Mouse (Mus musculus) G1E (cell line): ENCODE results near the gene Iglon5.

ENCODE experiments used
- CTCF ChIP-seq: IDR thresholded peaks from 2 replicates; pipeline ENCODE4 v1.5.1; 2012; ENCODE audit warnings: low read depth, low read length, inconsistent platforms, mixed read lengths
- TAL1 ChIP-seq: conservative IDR thresholded peaks from 2 replicates; pipeline ENCODE4 v1.6.1; 2012; ENCODE audit warnings: low read depth, low read length, inconsistent platforms, mixed read lengths

- TF ChIP-seq CTCF (no peak), TAL1 (no peak)
Observed at GRCm38 (mm10) chr7:43443126-43443916, 46.6 kb downstream of the Iglon5 start.
